Mouse (Mus musculus) heart, adult 2 months (tissue): ENCODE results near the gene Picalm. TPM values are rescaled to one million over a fixed set of nuclear protein-coding genes. Genes with fewer than 3 reads are reported as not detected.

Experiments
- DNase-seq, 2 experiments: peaks; one replicate each; pipeline ENCODE4 v3.0.0; 2021
- H3K27ac ChIP-seq: fragments of 200-600 bp; 2 replicates; pipeline ENCODE4 v1.8.1; 2022
- H3K27me3 ChIP-seq: fragments of 200-500 bp; 2 replicates; pipeline ENCODE4 v1.6.1; 2012; ENCODE audit warnings: mild to moderate bottlenecking, low read length, inconsistent platforms, mixed read lengths; ENCODE audit not compliant: control insufficient read depth, insufficient read depth
- H3K36me3 ChIP-seq: fragments of 200-500 bp; 2 replicates; pipeline ENCODE4 v1.6.1; 2012; ENCODE audit warnings: low read length, inconsistent platforms; ENCODE audit not compliant: control insufficient read depth, insufficient read depth
- H3K4me1 ChIP-seq: fragments of 200-500 bp; 2 replicates; pipeline ENCODE4 v1.6.1; 2011; ENCODE audit warnings: low read length; ENCODE audit not compliant: control insufficient read depth, insufficient read depth
- H3K4me3 ChIP-seq: fragments of 200-600 bp; 2 replicates; pipeline ENCODE4 v1.8.1; 2022
- H3K79me2 ChIP-seq: fragments of 200-500 bp; replicated peaks from 2 replicates; pipeline ENCODE4 v1.6.1; 2012; ENCODE audit warnings: mild to moderate bottlenecking, inconsistent platforms, low read length, moderate library complexity, mixed read lengths; ENCODE audit not compliant: control insufficient read depth, insufficient read depth
- H3K9ac ChIP-seq: fragments of 200-500 bp; 2 replicates; pipeline ENCODE4 v1.6.1; 2012; ENCODE audit warnings: low read depth, mild to moderate bottlenecking, control low read depth, inconsistent platforms, low read length, mixed read lengths
- CTCF ChIP-seq: fragments of 200-600 bp; IDR thresholded peaks from 2 replicates; pipeline ENCODE4 v1.8.1; 2022; ENCODE audit warnings: antibody characterized with exemption, mild to moderate bottlenecking, moderate library complexity
- EP300 ChIP-seq: fragments of 200-500 bp; IDR thresholded peaks from 2 replicates; pipeline ENCODE4 v1.6.1; 2011; ENCODE audit warnings: low read depth, low read length, control low read depth; ENCODE audit not compliant: insufficient read depth
- POLR2A ChIP-seq: fragments of 200-500 bp; IDR thresholded peaks from 2 replicates; pipeline ENCODE4 v1.6.1; 2011; ENCODE audit warnings: mild to moderate bottlenecking, low read depth, low read length, control low read depth; ENCODE audit not compliant: insufficient read depth
- WGBS: fragments of 180-500 bp; shearing (Covaris S2); methylation state at CpG from one replicate; pipeline ENCODE4 v1.1.7; 2018; 5-methylcytosine and 5-hydroxymethylcytosine counted together
- intact Hi-C: fragments of 180-260 bp; cut with DNase I; formaldehyde crosslinking; loops from one replicate; pipeline ENCODE4 v1.15.1; 2025
- polyA plus RNA-seq: library from polyadenylated mRNA; depleted of rRNA; stranded (reverse); fragments of >200 nt; gene quantifications from 2 replicates; pipeline ENCODE4 v1.2.3, GENCODE M21; 2012
- total RNA-seq, 2 experiments: library from RNA; stranded (reverse); gene quantifications; 2 replicates each; pipeline ENCODE4 v1.2.3; 2021

Gene Picalm
- total and polyA plus RNA-seq, 3 experiments: 60.1 to 128 (median 99.4) TPM

DNA sequence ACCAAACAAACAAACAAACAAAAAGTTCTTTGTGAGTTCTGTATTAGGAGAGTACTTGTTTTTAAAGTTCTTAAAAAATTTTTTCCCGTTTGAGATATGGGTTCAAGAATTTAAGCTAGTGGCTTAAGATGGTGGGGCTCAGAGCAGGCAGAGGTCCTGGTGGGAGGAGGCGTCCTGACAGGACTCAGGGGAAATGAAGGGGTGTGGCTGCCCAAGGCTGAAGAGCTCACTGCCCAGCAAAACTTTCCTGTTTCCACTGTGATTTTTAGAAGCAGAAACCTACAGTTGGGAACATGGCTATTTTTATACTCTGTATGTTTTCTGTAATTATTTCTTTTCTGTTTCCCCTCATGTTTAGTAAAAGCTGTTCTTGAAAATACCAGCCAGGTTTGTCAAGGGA is 38.3 kb upstream of the Picalm start:
- TF ChIP-seq POLR2A (no peak), CTCF (peak; percentile 41), EP300 (no peak)
- H3K27ac ChIP-seq: peak overlapping the region; percentile 56
- peaks cover 1% of the 10 kb centered on the region for H3K4me1 ChIP-seq
- no peaks in the 10 kb centered on the region; the same call in 1 of the 2 replicates for H3K36me3 ChIP-seq
- no peaks in the 10 kb centered on the region for H3K27me3 ChIP-seq
- H3K79me2 ChIP-seq: no peaks in the 10 kb centered on the region
- 23% methylated on average over 2 of the region's 2 CpGs for WGBS
- H3K9ac ChIP-seq: no peak overlapping the region
- no peak overlapping the region for H3K4me3 ChIP-seq
- intact Hi-C loops: loop anchor here (5.0 kb wide), 1 partner anchor 59 kb away; no protein-coding TSS in a partner anchor
- DNase-seq: peak; percentile 34 to 47

DNA sequence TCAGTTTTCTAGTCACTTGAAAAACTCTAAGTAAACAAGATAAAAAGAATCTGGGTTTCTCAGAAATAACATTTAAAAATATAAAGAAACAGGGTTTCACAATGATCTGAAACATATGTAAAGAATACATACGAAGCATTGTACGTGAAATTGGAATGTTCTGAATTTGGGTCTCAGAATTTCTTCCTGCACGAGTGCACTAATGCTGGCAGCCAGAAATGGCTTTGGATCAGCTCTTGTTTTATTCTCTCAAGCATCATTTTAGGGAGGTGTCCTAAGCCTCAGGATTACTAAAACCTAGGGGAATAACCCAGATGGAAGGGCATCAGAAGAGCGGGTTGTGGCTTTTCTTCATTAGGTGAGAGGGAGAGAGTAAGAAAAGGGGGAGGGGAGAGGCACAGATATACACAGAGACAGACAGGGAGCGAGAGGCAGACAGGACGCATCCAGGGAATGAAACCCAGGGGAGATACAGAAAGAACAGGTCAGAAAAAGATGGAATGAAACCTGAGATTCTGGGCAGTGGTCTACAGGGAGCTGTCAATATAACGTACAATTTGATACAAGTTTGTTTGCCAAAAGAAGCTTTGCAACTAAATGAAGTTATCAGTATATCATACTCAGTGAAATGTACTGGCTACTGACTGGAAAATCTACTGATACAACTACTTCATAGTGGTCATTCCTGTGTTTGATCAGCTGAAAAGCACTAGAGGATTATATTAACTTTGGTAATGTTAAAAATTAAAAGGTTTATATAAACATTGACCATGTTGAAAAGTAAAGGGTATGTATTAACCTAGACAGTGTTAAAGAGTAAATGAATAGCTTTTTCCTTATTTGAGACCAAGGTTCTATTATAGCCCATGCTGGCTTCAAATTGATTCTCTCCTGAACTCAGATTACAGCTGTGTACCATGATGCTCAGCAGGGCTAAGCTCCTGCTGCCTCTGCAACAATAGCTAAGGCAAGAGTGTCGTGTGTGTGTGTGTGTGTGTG is 37.3 kb upstream of the Picalm start:
- Histone ChIP-seq H3K4me1 (peaks cover 1% of the 10 kb centered on the region), H3K4me3 (no peak overlapping the region), H3K36me3 (no peaks in the 10 kb centered on the region; the same call in 1 of the 2 replicates), H3K9ac (no peak overlapping the region), H3K79me2 (no peaks in the 10 kb centered on the region), H3K27ac (peak overlapping the region; percentile 56), H3K27me3 (no peaks in the 10 kb centered on the region)
- no peak for DNase-seq
- 88% methylated on average over 8 of the region's 8 CpGs for WGBS
- TF ChIP-seq CTCF (no peak), EP300 (no peak), POLR2A (no peak)
- intact Hi-C loops: loop anchor here (5.0 kb wide), 1 partner anchor 60 kb away; no protein-coding TSS in a partner anchor

DNA sequence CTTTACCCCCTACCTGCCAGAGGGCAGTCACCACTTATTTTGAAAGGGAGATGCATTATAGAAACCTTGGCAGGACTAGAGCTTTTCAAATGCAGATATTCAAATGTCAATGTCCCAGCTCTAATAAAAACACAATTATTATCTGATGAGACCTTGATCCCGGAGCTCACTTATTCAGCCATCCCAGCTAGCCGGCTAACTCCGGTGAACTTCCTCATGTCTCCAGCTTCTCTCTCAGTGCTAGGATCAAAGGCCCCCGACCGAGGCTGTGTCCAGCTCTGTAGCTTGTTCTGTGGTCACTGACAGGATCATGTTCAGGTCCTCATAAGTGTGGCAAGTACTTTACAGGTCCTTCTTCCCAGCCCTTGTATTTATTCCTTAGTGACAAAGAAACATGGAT is 34.9 kb upstream of the Picalm start:
- Histone ChIP-seq H3K9ac (no peak overlapping the region), H3K4me1 (peaks cover 1% of the 10 kb centered on the region), H3K27ac (no peak overlapping the region), H3K4me3 (no peak overlapping the region), H3K27me3 (no peaks in the 10 kb centered on the region), H3K36me3 (no peaks in the 10 kb centered on the region; the same call in 1 of the 2 replicates), H3K79me2 (no peaks in the 10 kb centered on the region)
- DNase-seq: no peak
- TF ChIP-seq POLR2A: no peak
- no peak for TF ChIP-seq CTCF
- TF ChIP-seq EP300: no peak
- whole genome bisulfite sequencing: 89% methylated on average over 5 of the region's 5 CpGs
- intact Hi-C loops: loop anchor here (2.0 kb wide), 1 partner anchor 28 kb away; no protein-coding TSS in a partner anchor

DNA sequence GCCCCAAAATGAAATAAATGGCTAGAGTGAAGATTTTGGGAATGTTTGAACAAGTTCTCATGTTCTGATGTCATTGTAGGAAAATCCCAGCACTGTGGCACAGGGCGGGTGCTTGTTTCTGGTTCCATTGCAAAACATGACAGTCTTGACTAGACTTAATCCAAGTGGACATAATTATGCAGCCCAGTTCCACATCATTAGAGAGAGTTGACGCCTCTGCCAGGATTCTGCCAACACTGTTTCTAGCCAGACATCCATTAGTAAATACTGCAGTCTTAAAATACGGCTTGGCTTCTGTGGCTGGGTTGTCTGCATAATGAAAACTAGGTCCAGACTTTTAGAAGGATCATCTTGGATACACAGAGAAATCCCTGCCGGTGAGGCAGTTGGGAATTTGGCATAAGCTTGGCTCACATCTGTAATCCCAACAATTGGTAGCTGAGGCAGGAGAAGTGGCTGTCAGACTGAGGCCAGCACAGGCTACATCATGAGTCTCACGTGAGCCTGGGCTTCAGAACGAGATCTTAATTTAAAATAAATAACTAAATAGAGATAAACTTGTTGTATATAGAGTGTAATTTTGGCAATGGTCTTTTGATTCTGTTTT is 34.1 kb upstream of the Picalm start:
- no peak for TF ChIP-seq POLR2A
- TF ChIP-seq EP300: no peak
- no peak for TF ChIP-seq CTCF
- no peak overlapping the region for H3K27ac ChIP-seq
- no peak overlapping the region for H3K4me3 ChIP-seq
- peak in 1 of 2 experiments; percentile 27 for DNase-seq
- 63% methylated on average over 6 of the region's 6 CpGs for WGBS
- no peaks in the 10 kb centered on the region for H3K27me3 ChIP-seq
- H3K36me3 ChIP-seq: no peaks in the 10 kb centered on the region; the same call in 1 of the 2 replicates
- intact Hi-C loops: loop anchor here (2.0 kb wide), 1 partner anchor 27 kb away; no protein-coding TSS in a partner anchor
- no peak overlapping the region for H3K9ac ChIP-seq
- H3K79me2 ChIP-seq: no peaks in the 10 kb centered on the region
- peaks cover 1% of the 10 kb centered on the region for H3K4me1 ChIP-seq

DNA sequence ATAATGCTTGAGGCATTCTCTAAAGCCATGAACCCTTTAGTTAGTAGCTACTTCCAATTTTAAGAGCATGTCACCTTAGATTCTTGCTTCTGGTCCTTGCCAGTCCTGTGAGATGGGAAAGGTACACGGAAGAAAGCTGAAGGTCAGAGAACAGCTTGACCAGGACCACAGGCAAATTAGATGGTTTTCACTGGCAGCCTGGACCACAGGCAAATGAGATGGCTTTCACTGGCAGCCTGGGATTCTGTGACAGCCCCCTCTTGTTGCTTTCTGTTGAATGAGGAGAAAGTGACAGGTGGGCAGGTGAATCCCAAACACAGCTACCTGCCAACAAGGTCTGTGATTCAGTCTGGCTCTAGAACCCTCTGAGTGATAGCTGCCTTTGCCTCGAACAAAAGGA is 33.4 kb upstream of the Picalm start:
- Histone ChIP-seq H3K4me1 (peaks cover 1% of the 10 kb centered on the region), H3K36me3 (no peaks in the 10 kb centered on the region), H3K27me3 (no peaks in the 10 kb centered on the region), H3K9ac (no peak overlapping the region), H3K79me2 (no peaks in the 10 kb centered on the region), H3K4me3 (no peak overlapping the region), H3K27ac (no peak overlapping the region)
- DNase-seq: no peak
- intact Hi-C loops: no loop called here
- WGBS: 69% methylated on average over 2 of the region's 2 CpGs
- no peak for TF ChIP-seq CTCF
- TF ChIP-seq EP300: no peak
- no peak for TF ChIP-seq POLR2A

DNA sequence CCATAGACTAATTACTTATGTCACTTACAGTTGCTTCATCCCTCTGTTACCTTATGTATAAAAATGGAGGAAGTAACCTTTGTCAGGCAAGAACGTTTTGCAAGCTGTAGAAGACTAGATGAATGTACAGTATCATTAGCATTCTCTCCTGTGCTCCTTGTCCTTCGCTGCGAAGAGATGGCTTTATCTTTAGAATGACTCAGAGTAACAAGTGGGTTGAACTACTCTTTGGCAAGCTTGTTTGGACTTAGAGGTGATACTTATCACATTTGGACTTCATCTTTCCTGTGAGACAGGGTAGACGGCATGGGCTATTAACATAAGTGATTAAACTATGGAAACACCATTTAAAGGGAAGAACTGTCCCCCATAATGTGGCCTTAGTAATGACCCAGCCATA is 31.8 kb upstream of the Picalm start:
- H3K9ac ChIP-seq: no peak overlapping the region
- no peaks in the 10 kb centered on the region for H3K27me3 ChIP-seq
- TF ChIP-seq EP300: no peak
- TF ChIP-seq CTCF: no peak
- no peak for TF ChIP-seq POLR2A
- intact Hi-C loops: no loop called here
- no peak overlapping the region for H3K27ac ChIP-seq
- H3K4me1 ChIP-seq: peaks cover 1% of the 10 kb centered on the region
- no peaks in the 10 kb centered on the region for H3K79me2 ChIP-seq
- H3K4me3 ChIP-seq: no peak overlapping the region
- H3K36me3 ChIP-seq: no peaks in the 10 kb centered on the region
- DNase-seq: no peak
- 72% methylated on average over 4 of the region's 4 CpGs for WGBS
